Mouse (Mus musculus): ENCODE measurements around the gene Rpl27a. TPM values are rescaled to one million over a fixed set of nuclear protein-coding genes. Genes with fewer than 3 reads are reported as not detected.
A peak's percentile ranks its signal among the peaks of the same experiment; 100 is the strongest.

Rpl27a gene
- 100 to 1,000 TPM; 227 to 237 TPM for total RNA-seq (2021)
- long read RNA-seq, experiment 1, transcript Rpl27a-203 (5 exons, 1,158 nt), result major isoform, 422 of 449 reads
- long read RNA-seq, experiment 1, partial matches to known transcripts, result 18 of 449 reads
- long read RNA-seq, experiment 1, other reads (novel, unspliced or antisense), result 9 of 449 reads
- long read RNA-seq, experiment 2, transcript Rpl27a-203 (5 exons, 1,158 nt), result major isoform, 272 of 283 reads
- long read RNA-seq, experiment 2, partial matches to known transcripts, result 8 of 283 reads
- long read RNA-seq, experiment 2, other reads (novel, unspliced or antisense), result 3 of 283 reads

DNA sequence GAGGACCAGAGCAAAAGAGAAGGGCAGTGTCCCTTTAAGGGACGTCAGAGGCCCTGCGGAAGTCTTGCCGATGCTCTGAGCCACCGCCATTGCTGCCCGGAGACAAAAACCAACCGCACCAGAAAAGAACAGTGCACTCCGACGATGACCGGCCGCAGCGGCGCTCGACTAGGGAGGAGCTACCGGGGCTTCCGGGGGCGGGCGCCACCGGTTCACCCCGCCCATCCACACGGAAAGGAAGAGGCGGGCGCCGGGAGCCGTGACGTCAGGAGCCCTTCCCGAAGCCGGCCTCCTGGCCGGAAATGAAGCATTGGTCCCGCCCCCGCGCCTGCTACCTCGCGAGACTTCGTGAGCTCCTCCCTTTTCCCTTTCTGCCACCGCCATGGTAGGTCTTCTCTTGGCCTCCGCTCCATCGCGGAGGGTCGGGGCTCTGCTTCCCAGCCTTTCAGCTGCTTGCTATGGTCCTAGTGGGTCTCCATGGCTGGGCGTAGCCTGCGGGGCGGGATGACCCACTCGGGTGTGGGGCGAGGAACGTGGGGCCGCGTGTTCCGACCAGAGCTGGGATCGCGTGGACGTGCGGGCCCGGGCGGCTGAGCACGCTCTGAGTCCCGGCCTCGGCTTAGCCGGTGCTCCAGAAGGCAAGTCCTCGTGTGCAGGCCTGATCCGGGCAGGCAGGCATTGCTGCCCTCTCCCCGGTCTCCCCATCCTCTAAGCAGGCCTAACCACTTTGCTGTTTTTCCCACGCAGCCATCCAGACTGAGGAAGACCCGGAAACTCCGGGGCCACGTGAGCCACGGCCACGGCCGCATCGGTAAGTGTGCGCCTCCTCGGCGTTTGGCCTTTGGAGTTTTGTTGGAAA, at the start of gene Rpl27a:
Gene Rpl27a (plus strand): TSS at position 310 of the 859 bp plus-strand sequence.
- peak; percentile 99 for DNase-seq

DNA sequence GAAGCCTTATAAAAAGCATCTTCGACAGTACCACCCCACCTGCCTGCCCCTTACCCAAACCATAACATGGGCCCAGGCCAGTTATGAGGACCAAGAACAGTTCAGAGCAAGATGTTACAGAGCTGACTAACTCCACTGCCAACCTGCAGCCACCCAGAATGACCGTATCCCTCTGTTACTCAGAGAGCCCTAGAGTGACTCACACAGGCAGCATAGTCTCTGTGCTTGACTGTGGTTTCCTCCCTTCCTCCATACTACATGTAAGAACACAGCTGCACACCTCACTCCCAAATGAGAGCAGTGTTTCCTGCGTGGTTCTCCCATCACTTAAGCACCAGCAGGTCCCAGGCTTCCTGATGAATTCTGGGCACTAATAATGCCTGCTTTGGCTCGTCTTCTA, 48.2 kb upstream of the Rpl27a start:
- DNase-seq, result no peak

DNA sequence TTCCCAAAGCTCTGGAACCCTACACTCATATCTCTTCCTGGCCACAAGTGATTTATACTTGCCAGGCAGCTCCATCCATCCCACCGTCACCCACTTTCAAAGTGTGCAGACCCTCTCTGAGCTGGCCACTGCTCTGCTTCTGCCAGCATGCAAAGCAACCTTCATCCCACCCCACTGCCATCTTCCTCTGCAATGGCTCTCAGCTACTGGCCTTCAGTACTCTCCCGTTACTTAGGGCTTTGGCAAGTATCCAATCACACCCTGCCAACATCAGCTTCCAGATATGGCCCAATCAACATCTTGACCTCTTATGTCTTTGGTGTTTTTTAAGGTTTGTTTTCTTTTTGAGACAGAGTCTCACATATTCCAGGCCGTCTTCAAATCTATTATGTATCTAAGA, 41.0 kb upstream of the Rpl27a start:
- DNase-seq, result peak; percentile 50

DNA sequence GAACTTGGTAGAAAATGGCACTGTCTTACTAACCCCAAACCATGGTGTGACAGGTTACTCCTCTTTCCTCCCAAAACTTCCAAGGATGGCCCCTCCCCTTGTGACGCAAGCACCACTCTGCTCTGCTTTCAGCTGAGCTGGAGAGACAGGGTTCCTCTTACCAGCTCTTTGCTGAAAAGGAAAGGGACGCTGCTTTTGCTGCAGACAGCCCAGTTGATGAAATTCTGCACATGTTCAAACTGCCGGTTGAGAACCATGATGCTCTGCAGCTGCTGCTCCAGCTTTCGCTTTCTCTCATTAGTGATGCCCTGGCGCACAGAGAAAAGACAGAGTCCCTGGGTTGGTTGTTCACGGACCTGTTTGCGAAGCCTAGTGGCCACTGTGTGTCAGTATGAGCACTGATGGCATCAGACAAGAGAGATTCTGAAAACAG, 38.2 kb upstream of the Rpl27a start:
- DNase-seq, result peak; percentile 33

DNA sequence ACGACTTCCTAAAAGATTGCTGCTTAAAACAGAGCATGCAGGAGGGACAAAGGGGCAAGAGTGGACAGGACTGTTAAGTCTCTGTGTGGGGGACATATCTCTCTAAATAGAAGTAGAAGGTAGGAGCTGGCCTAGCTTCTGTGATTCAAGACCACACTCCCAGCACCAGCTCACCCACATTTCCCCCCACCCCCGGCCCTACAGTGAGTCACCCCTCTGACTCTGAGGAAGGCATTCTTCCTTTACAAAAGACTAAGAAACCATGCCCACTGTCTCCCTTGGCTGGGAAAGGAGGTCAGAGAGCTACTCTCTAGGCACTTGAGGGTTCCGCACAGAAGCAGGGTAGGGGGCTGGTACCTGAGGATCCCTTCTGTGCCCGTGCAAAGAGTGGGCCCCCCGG, 34.7 kb upstream of the Rpl27a start:
- DNase-seq, result no peak

DNA sequence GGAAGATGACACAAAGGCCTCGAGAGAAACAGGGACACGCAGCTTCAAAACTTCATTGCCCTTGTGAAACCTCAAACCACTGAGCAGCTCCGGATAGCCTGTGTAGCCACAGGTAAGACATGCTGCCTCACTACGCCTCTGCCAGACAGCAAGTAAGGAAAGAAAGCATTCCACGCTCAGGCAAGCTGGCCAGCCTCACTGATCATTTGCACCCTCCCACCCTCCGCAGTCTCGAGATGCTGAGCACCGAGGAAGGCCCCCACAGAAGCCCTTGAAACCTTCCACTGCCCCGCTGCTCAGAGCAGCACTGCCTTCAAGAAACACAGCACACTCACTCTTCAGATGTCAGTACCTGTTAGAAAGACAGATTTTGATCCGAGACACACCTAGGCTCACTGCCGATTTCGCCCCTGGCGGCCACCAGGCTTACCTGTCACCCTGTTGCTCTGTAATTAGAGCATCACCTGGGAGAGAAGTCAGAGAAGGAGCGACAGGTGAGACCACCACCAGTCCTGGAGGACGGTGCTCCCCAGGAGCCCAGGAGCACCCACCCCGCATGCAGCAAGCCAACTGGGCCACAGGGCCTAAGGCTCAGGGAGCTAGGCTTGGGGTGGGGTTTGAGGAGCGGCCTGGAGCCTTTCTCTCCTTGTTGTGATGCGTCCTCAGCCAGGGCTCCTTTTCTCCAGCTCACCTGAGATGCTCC, 26.2 kb upstream of the Rpl27a start:
- no peak for DNase-seq

DNA sequence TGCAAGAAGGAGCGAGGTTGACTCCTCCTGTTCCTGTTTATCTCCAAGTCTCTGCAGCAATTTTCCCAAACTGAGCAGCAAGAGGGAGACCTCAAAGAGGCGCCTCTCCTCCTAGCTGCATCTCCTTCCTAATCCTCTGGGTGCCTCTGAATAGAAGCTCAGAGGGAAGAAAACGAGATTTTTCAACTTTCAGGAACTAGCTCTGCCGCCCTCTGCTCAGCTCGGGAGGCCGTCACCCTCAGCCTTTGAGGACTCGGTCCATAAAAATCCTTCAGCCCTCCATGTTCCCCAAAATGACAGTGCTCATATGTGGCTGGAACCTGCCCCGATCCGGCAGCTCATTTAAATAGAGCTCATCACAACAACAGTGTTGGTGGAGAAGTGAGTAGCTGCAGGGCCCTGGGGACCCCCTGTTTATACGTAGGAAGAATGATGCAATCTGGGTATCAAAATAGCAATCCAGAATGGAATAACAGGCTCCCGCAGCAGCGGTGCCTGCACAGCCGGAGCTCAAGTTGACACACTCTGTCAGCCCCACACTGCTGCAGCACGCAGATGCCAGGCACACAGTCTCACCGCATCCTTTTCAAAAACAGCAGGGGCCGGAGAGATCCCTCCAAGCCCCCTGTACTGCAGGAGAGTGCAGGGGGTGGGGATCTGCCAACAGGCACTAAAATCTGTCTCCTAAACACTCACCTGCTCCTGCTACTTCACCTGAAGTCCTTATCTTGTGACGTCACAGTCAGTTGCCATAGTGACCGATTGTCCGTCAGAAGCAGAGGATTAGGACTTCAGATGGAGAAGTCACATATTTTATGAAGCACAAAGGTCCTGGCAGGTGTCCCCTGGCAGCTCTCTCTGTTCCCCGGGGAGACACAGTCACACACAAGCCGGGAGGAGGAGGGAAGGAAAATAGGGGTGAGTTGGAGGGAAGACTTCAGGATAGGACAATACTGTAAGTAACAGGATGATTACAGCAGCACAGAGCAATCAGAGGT, 25.3 kb upstream of the Rpl27a start:
- peak; percentile 61 for DNase-seq

DNA sequence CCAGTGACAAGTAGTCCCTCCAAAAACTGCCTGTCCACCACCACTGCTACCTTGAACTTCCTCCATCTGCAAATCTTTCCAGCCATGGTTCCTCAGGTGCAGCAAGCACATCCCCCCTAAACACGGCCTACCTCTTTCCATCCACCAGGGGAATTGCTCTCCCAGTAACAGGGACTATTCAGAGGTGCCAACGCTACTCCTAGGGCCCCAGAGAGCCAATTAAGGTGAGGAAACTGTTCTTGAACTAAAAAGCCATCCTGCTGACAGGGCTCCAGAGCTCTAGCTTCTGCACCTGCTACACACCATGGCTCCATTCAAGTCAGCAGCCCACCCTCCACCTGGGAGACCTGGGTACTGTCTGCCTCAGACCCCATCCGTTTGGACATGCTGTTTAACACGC, 21.4 kb upstream of the Rpl27a start:
- DNase-seq, result no peak

DNA sequence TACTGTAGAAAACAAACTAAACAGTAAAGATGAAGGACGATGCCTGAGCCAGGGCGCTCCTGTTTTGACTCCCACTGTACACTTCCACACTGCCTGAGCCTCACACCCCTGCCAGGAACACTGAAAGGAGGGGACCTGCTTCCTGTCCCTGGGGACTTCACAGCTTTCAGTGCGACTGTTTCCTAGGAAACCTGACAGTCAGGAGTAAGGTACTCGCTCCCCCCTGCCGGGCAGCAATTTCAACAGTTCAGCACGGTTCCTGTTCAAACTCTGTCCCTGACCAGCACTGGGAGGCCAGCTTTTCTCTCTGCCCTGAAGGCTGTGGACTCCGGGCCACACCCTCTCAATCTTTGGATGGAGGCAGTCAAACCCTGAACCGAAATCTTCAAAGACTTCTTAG, 11.8 kb upstream of the Rpl27a start:
- no peak for DNase-seq

DNA sequence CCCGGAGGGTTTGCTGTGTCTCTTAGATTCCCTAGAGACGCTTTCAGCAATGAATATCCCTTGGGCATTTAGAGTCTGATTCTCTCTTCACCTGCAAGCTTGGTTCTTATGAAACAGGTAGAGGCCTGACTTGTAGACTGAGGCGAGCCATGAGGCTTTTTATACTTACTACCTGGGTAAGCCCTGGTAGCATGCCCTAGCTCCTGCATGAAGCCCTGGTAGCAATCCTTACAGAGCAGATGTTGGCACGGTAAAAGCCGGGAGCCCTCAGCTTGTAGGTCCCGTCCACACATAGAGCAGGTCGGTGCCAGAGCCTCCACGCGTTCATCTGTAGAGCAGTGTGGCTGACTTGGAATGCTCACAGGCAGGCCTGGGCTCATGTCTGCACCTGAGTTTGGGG, 11.4 kb upstream of the Rpl27a start:
- DNase-seq, result no peak

DNA sequence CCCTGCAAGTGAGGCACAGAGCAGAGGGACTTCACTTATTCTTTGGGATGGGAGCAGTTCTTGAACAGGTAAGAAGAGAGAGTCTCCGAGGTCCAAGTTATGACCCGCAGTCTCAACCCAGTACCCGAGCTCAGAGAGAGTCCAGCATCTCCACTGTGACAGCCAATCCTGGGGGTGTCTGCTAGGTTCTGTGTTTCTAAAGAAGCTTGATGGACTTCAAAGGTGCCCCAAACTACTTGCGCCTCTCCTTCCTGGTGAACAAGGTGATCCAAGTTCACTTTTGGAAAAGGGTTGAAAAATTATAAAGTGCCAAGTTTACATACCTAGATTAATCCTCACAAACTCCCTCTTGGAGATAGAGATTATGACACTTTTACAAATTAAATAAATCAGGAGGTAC, 10.9 kb upstream of the Rpl27a start, which contains the start of gene Trim66:
Gene Trim66 (minus strand): TSS at position 101 of the 400 bp plus-strand sequence.
- no peak for DNase-seq

DNA sequence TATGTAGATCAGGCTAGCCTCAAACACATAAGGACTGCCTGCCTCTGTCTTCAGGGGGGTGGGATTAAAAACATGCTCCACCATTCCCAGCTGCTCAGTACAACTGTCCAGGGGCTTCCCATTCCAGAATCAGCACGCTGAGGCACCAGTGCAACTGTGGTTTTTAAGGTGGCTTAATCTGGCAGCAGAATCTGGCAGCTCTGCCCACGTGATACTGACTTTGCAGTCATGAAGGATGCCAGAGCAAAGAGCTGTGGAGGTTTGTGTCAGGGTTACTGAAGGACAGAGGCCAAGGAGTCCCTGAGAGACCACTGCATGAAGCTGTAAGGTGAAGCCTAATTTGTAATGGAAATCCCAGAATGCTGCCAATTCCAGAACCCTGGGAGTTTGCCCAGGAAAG, 8.1 kb upstream of the Rpl27a start:
- peak; percentile 35 for DNase-seq

DNA sequence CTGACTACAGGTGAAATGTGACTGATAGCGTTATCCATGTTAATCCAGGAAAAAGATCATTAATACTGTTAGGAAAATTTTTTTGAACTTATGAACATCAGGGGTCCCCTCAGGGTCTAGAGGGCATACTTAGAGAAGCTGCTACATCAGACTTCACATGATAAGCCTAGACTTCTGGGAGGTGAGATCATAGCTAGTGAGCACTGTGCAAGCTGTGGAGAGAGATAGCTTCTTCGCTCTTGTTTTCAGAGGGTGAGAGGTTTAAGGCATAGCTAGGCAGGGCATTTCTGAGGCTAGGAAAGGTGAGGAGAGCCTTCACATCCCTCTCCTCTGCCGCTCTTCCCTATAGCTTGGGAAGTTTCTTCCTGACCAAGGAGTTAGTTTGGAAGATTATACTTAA, 7.1 kb upstream of the Rpl27a start:
- no peak for DNase-seq

DNA sequence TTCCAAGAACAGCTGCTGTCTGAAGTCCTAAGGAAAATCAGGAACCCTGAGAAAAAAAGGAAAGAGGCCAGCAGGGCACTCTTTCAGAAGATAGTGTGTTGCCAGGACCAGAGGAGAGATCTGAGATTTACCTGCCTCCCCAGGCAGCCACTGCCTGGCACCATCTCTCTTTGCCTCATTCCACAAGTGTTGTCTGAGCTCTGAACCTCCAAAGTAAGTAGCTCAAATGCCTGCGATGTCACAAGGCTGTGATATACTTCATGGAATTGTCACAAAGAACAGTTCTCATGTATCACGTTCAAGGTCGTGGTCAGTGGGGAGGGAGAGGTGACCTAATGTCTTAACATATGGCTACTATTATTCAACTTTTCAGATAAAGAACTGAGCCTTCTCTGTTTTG, 2.4 kb upstream of the Rpl27a start:
- DNase-seq, result no peak

DNA sequence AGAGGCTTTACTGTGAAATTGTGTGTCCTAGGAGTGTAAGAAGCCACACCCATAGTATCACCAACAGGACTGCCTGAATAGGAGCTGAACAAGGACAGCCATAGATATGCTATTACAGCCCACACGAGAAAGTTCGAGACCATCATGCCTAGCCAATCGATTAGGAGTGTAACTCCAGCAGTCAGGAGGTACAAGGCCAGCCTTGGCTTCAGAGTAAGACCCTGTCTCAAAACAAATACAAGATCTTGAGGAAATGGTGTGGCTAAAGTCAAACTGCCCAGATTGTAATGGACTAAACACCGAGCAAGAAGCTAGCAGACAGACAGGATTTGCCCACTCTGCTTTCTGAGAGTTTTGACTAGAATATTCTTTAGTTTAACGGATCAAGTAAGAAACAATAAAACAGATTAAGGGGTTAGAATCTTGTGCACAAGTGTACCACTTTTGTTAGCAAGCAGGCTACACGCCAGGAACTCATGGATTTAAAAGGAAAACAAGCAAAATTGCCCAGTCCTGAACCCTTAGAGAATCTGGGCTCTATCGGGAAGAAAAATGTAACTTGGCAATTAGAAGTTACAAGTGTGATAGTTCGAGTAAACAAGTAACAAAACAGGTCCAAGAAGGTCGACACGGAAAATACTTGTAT, 788 bp upstream of the Rpl27a start:
- peak; percentile 37 for DNase-seq

DNA sequence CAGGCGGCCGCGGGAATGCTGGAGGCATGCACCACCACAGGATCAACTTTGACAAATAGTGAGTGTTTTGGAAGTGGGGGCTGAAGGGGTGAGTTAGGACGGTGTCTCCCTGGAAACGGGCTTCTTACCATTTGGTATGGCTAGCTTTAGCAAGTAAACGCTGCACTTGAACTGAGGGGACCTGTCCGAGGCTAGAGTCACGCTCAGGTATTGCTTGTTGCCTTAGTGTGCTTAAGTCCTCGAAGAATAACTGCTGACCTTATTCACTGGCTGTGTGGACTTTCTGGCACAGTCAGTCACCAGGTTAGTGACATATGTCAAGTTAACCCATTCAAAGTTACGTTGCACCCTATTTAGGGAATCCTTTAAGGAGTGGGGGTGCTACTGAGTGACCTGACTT, 989 bp downstream of the Rpl27a start:
- DNase-seq, result no peak

DNA sequence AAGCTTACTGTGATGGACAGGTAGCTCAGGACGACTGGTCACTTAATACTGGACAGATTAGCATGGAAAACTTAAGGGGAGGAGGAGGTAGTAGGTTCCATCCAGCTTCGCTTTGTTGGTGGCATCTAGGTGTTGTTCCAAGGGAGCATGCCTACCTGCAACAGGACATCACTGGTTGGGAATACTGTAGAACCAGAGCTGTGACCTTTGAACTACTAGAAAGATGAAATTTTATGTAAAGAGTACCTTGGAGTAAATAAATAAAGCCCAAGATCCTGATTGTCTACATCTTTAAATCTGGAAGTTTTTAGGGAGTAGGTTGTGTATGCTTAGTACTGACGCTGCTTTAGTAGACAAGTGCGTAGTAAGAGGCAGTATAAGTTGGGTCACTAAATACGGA, 3.1 kb downstream of the Rpl27a start:
- no peak for DNase-seq

DNA sequence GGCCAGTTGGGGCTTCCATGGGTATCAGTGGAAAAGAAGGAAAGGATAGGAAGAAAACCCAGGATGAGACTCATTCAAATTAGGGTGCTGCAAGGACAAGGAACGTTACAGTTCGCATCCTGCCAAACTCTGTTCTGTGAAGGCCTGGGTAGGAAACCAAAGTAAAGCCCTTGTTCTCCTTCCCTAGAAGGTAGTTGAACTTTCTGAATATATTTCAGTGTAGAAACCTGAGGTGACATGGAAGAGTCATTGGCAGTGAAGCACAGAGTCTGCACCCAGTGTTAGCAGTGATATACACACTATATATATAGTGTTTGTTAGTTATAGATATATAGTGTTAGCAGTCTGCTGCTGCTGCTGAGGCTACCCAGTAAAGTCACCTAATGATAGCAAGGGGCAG, 4.4 kb downstream of the Rpl27a start:
- no peak for DNase-seq

DNA sequence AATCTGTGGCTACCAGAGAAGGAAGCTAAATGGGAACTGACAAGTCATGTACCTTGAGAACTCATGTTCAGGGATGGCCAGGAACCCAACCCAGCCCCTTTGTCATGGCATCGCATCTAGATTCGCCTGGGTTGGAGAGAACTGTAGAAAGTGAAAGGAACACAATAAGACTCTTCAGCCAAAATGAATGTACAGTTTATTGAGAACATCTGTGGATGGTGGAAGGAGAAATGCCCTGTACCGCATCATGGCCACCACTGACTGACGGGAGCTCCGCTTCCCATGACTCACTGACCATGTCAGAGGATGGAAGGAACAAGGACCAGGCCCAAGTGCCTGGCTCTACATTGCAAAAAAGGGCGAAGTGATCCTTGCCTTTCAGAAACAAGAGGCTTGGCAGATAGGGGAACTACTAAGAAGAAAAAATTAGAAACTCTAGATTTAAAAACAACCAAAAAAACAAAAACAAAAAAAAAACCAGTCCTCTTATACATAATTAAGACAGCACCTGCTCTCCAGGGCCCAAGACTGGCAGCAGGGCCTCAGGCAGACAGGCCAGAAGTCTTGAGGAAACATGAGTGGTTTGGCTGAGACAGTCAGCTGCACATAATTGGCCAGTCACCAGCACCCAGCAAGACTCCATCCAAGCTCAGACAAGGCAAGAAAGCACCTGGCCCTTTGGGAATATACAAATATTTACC, 4.9 kb downstream of the Rpl27a start:
- no peak for DNase-seq

DNA sequence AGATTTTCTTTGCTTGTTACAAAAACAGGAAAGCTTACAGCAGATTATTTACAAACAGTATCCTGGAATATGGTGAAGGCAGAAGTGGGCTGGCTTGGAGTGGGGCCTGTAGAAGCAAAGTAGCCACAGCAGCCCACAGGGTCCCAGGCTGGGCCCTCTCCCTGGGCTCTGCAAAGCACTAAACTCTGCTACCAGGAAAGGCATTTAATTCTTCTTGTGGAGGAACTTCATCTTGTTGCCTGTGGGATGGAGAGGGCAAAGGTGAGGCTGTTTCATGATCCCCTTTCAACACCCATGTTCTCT, 5.4 kb downstream of the Rpl27a start:
- no peak for DNase-seq

DNA sequence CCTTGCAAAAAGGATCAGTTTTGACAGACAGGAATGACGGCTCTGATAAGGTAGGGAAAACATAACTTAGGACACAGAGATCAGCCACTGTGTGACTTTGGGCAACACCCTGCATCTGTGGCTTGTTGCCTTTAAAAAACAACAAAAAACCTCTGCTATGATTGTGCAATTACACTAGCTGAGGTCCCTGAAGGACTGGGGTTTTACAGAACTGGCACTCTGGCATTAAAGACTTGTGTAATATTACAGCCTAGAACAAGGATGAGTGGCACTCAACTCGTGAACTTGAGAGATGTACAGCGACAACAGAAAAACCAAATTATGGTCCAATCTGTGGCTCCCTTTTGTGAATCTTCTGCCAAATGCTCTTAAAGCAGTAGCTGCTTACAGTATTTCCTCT, 5.8 kb downstream of the Rpl27a start:
- no peak for DNase-seq
